Mouse (Mus musculus) mouse trophoblast stem cell (cell line): Measurements from ENCODE around the gene Stpg2.
"Not testable (repeated sequence)": the region's sequence is repeated elsewhere in the genome, so short reads cannot be mapped to it uniquely, and the experiment has no call there.

Experiments used
- in situ Hi-C, 2 experiments: fragments of 300-500 bp; cut with MseI, MboI; formaldehyde crosslinking; loops; 2 replicates in 1 of 2; 3 replicates in 1 of 2; pipeline ENCODE4 v1.15.1; 2025

Stpg2 gene

GRCm38 (mm10) chr3:139419142-139419541 is 213.6 kb downstream of the Stpg2 start:
- in situ Hi-C loops, result no loop called here

- in situ Hi-C loops, result no loop called here
Observed at GRCm38 (mm10) chr3:139442170-139442569, 236.7 kb downstream of the Stpg2 start.

- in situ Hi-C loops, result no loop called here
Observed at GRCm38 (mm10) chr3:139495939-139496338, 290.4 kb downstream of the Stpg2 start.

- in situ Hi-C loops, result no loop called here
Observed at GRCm38 (mm10) chr3:139502216-139502615, 296.7 kb downstream of the Stpg2 start.

GRCm38 (mm10) chr3:139509275-139509985 is 303.9 kb downstream of the Stpg2 start:
- in situ Hi-C loops, result no loop called here

GRCm38 (mm10) chr3:139578496-139578895 is 373.0 kb downstream of the Stpg2 start:
- in situ Hi-C loops, result no loop called here

- in situ Hi-C loops, result no loop called here
Observed at GRCm38 (mm10) chr3:139581298-139581697, 375.8 kb downstream of the Stpg2 start.

GRCm38 (mm10) chr3:139599508-139599907 is 394.0 kb downstream of the Stpg2 start:
- in situ Hi-C loops, result no loop called here

- in situ Hi-C loops, result not testable (repeated sequence)
Observed at GRCm38 (mm10) chr3:139608267-139608666, 402.8 kb downstream of the Stpg2 start.

GRCm38 (mm10) chr3:139614641-139615040 is 409.1 kb downstream of the Stpg2 start:
- in situ Hi-C loops, result no loop called here

GRCm38 (mm10) chr3:139615791-139616190 is 410.3 kb downstream of the Stpg2 start:
- in situ Hi-C loops, result no loop called here

- in situ Hi-C loops, result no loop called here
Observed at GRCm38 (mm10) chr3:139637887-139638286, 432.4 kb downstream of the Stpg2 start.

- in situ Hi-C loops, result no loop called here
Observed at GRCm38 (mm10) chr3:139651505-139651904, 446.0 kb downstream of the Stpg2 start.

GRCm38 (mm10) chr3:139659416-139659815 is 453.9 kb downstream of the Stpg2 start:
- in situ Hi-C loops, result no loop called here

GRCm38 (mm10) chr3:139662241-139662640 is 456.7 kb downstream of the Stpg2 start:
- in situ Hi-C loops, result no loop called here

GRCm38 (mm10) chr3:139663712-139664245 is 458.3 kb downstream of the Stpg2 start:
- in situ Hi-C loops, result no loop called here

- in situ Hi-C loops, result no loop called here
Observed at GRCm38 (mm10) chr3:139665047-139665446, 459.6 kb downstream of the Stpg2 start.

- in situ Hi-C loops, result no loop called here
Observed at GRCm38 (mm10) chr3:139676192-139676591, 470.7 kb downstream of the Stpg2 start.

GRCm38 (mm10) chr3:139676723-139677122 is 471.2 kb downstream of the Stpg2 start:
- in situ Hi-C loops, result no loop called here

- in situ Hi-C loops, result not testable (repeated sequence)
Observed at GRCm38 (mm10) chr3:139704238-139704637, 498.7 kb downstream of the Stpg2 start.

GRCm38 (mm10) chr3:139707396-139707795 is 501.9 kb downstream of the Stpg2 start:
- in situ Hi-C loops, result not testable (repeated sequence)

- in situ Hi-C loops, result no loop called here
Observed at GRCm38 (mm10) chr3:139709794-139710193, 504.3 kb downstream of the Stpg2 start.

- in situ Hi-C loops, result no loop called here
Observed at GRCm38 (mm10) chr3:139728751-139729150, 523.3 kb downstream of the Stpg2 start.
